Mouse (Mus musculus) heart, postnatal 4 days (tissue): ENCODE measurements around the gene Mical3. TPM values are rescaled to one million over a fixed set of nuclear protein-coding genes. Genes with fewer than 3 reads are reported as not detected.

Source experiments
- DNase-seq: peaks from one replicate; pipeline ENCODE4 v3.0.0; 2021
- total RNA-seq, 2 experiments: library from RNA; stranded (reverse); gene quantifications; 2 replicates each; pipeline ENCODE4 v1.2.3; 2021

Mical3 gene
- total RNA-seq, 2 experiments from 2014 or later: 201 to 216 TPM

DNA sequence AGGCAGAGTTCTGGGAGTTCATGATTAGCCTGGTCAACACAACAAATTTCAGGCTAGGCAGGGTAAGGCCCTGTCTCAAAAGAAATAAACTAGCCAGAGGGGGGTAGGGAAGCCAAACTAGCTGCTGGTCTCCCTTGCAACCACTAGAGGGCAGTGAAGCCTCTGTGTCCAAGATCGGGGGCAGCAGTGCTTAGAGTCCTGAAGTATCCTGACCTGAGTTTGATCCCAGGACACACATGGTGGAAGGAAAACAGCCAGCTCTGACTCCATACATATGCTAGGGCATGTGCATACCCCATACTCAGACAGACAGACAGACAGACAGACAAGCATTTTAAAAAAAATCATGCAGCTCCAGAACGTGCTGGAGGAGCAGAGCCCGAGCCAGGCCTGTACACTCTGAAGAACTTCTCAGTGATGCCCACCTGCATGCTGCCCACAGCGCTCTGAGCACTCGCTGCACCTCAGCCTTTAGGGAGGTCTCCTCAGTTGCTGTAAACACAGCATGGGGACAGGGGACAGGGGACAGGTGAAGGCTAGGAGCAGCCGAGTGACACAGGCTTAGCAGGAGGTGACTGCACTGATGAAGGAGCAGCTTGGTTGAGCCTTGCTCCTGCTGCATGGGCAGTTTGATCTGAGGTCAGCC, 232.5 kb downstream of the Mical3 start:
- peak; percentile 56 for DNase-seq

DNA sequence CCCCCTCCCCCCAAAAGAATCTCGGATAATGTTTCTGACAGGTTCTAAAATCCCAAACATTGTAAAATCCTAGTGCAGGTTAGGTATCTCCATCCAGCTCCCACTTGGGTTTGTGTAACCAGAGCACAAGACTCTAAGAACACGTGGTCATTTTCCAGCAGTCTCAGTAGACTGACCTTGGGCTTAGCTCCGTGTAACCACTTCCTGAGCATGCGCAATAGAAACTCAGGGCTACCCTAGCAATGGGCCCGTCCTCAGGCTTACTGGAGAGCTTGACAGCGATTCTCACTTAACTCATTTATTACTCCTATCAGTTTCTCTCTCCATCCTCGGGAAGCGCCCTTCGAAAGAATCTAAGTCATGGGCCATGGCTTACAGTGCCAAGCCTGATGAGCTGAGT, 236.3 kb downstream of the Mical3 start:
- no peak for DNase-seq

DNA sequence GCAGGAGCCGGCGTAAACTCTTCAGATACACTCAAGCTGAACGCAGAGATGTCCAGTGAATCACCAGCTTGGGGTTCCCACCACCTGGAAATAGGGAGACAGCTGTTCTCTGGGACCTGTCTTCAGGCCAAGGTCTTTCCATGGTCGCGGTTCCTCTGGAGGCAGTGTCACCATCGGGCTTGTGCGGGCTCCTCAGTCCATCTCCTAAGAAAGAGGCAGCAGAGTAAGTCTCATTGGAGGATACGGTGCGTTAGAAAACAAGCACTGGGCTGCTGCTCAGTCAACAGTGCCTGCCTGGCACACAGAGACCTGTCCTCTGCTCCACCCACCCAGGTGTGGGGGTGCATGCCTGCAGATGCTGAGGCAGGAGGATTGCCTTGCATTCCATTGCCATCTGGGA, 236.7 kb downstream of the Mical3 start:
- DNase-seq: no peak

DNA sequence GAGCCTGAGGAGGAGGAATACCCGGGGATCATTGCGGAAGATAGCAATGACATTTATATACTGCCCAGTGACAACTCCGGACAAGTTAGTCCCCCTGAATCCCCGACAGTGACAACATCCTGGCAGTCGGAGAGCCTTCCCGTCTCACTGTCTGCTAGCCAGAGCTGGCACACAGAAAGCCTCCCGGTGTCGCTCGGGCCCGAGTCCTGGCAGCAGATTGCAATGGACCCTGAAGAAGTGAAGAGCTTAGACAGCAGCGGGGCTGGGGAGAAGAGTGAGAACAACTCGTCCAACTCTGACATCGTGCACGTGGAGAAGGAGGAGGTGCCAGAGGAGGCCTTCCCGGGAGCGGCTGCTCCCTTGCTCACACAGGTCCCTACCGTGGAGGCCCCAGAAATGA, 244.1 kb downstream of the Mical3 start:
- DNase-seq: no peak

DNA sequence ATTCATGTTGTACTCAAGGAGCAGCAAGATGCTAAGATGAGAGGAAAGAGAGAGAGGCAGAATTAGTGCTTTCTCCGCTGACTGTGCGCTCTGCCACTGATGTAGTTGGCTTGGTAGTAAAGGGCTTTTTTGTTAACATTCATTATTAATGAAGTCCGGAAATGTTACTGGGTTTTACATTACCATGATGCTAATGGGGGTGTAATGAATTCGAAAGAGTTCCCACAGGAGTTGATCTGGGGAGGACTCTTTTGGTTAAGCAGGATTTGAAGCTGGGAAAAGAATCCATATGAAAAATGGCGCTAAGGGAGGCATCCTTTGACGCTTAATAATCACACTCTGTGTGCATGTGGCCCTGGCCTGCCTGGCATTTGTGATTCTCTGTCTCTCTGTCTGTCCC, 246.4 kb downstream of the Mical3 start:
- DNase-seq: no peak

Other genes starting within 250 kb of the Mical3 start
- gene Bid, start 214.1 kb downstream of the Mical3 start, total RNA-seq: 1 to 10 TPM; 2.7 to 3.7 TPM
- 1 to 10 TPM; 6.4 to 8.0 TPM for gene Pex26, start 52.7 kb upstream of the Mical3 start, total RNA-seq
- 10 to 100 TPM; 20.9 to 27.5 TPM for gene Tuba8, start 79.7 kb upstream of the Mical3 start, total RNA-seq
- under 1 TPM; 0.67 to 0.68 TPM for gene Usp18, start 114.9 kb upstream of the Mical3 start, total RNA-seq
- 1 to 10 TPM; 3.7 to 4.7 TPM for gene Slc6a13, start 169.2 kb upstream of the Mical3 start, total RNA-seq
- under 1 TPM; 0.27 to 0.29 TPM for gene Slc6a12, start 212.1 kb upstream of the Mical3 start, total RNA-seq